Mouse (Mus musculus): ENCODE measurements around the gene Rxfp3.
"Not testable (repeated sequence)": the region's sequence is repeated elsewhere in the genome, so short reads cannot be mapped to it uniquely, and the experiment has no call there.

Gene Rxfp3

GRCm38 (mm10) chr15:11030188-11030587 lies 7.6 kb downstream of the Rxfp3 start:
- no peak for DNase-seq

DNA sequence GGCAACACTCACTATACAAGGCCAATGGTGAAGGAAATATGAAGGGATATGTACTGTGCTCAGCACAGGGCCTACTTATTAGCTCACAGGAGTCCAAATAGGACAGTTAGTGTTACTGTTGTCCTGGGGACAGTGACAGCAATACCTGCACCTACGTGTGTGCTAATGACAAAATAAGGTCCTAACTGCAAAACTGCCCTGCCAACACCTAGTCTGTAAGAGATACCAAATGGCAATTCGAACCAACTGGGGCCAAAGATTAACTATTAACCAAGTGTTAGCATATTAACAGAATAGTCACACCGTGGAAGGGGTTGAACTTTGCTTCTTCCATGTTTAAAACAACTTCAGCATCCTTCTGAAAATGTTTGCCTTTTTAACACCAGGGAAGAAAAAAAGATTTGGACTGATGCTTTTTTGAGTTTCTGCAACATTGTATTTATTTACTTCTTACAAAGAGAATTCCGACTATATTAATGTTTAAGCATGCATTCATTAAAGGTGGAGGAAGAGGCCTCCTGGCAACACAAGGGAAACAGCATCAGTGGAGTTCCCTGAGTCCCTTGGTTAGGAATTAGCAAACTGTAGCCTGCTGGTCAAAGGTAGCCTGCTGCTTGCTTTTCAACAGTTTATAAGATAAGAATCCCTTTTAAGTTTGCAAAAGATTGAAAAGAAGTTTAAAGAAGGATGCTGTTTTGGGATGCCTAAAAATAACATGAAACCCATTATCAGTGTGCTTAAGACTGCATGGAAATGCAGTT lies 10.8 kb downstream of the Rxfp3 start:
- DNase-seq, result no peak

GRCm38 (mm10) chr15:11014931-11015330 lies 22.9 kb downstream of the Rxfp3 start:
- no peak for DNase-seq

DNA sequence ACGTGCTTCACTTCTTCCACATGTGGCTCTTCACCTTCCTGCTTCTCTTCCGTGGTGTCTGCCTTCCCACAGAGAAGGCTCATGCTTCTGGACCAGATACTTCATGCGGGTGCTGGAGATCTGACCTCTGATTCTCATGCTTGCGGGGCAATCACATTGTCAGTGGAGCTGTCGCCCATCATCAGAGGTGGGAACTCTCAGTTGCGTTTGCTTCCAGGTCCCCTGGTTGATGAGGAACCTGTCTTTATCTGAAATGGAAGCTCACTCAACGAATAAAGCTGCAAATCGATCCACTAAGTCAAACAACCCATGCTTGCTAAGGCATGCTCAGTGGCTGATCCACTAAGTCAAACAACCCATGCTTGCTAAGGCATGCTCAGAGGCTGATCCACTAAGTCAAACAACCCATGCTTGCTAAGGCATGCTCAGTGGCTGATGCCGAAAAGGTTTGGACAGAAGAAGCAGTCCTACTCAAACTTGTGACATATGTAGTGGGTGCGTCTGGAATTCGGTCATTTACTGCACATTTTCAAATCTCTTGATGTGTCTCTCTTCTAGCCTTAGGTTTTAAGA lies 26.7 kb downstream of the Rxfp3 start:
- no peak for DNase-seq

DNA sequence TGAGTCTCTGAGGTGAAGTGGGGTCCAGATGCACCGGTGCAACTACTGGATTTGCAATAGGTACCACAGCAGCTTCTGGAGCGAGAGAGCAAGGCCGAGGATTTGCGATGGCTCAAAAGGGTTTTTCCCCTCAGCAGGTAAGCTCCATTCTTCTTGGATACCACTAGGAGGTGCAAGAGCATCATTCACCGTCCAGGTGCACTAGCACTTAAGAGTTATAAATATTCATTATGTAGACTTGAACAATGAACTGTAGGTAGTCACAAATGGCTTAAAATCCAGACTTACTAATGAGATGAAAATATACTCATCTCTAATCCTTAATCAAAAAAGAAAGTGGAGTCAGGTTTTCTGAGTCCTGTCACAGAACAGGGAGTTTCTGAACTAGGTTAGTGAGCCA lies 29.0 kb downstream of the Rxfp3 start:
- DNase-seq, result no peak

DNA sequence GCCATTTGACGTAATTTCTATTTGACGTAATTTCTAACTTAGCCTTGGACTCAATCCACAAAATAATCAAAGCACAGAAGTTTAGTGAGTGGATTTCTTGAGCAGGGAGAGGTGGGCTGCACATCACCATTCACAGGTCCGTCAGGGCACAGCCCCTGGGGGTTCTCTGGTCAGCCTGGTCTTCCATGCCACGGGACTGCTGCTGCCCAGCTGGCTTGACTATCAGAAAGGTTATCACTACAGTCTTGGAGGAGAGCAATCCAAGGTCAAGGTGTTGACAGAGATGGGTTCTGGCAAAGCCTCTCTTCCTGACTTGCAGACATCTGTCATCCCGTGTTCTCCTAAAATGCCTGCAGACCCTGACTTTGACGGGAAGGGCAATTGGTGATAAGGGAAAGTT lies 33.1 kb downstream of the Rxfp3 start:
- DNase-seq, result no peak

GRCm38 (mm10) chr15:11003791-11004190 lies 34.0 kb downstream of the Rxfp3 start:
- no peak for DNase-seq

DNA sequence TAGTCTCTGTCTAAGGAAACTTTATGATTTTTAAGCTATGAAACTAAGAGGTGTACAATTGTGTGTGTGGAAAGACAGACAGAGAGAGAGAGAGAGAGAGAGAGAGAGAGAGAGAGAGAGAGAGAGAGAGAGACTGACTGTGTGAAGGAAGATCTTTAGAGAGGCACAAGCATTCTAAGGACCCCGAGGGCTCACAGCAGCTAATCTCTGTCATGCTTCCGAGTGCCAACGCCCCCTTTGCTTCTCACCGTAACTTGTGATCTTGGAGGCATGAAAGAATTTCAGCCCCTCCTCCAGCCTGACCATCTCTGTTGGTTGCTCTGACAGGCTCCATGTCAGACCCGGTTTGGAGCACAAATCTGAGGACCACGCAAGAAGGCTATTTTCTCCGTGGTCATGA lies 37.4 kb downstream of the Rxfp3 start, which contains the start of gene Slc45a2:
TSS of gene Slc45a2 (plus strand) at position 301 of the 400 bp plus-strand sequence.
- no peak for DNase-seq

DNA sequence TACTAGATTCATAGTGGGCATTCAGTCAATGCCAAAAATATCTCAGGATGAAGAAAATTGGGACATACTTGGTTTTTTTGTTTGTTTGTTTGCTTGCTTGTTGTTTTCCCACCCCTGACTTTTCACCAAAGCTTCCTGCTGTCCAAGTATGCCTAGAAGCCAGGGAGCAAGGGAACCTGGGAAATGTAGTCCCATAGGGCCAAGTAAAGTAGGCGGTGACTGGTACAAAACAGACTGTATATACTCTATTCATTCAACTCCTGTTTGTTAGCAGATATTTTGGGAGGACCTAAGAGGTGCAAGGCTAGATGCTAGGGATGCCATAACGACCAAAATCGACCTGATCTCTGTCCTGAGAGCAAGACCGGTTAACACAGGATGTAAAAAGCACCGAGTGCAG lies 38.0 kb downstream of the Rxfp3 start:
- no peak for DNase-seq

DNA sequence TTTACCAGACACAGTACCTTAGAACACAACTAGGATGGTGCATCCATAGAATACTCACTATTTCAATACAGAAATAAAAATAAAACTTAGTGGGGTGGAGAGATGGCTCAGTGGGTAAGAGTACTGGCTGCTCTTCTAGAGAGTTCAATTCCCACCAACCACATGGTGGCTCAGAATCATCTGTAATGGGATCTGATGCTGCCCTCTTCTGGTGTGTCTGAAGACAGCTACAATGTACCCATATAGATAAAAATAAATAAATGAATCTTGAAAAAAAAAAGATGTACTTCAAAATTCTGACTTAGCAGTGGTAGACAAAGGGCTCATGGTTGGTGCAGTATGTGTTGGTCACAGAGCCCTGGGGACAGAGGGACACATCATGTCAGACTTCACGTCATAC lies 46.2 kb downstream of the Rxfp3 start:
- no peak for DNase-seq

DNA sequence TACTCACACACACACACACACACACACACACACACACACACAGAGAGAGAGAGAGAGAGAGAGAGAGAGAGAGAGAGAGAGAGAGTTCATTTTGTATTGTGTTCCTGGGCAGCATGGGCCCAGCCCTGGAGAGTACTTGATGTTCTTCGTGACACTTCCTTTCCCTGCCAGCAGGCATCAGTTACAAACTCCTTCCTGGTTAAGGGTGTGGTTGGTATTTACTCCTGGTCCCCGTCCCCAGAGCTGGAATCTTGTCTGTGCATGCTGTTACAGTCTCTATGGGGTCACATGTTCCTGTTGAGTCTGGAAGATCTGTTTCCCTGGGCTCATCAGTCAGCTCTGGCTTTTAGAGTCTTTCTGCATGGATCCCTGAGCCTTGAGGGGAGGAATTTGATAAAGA lies 47.4 kb downstream of the Rxfp3 start:
- no peak for DNase-seq

DNA sequence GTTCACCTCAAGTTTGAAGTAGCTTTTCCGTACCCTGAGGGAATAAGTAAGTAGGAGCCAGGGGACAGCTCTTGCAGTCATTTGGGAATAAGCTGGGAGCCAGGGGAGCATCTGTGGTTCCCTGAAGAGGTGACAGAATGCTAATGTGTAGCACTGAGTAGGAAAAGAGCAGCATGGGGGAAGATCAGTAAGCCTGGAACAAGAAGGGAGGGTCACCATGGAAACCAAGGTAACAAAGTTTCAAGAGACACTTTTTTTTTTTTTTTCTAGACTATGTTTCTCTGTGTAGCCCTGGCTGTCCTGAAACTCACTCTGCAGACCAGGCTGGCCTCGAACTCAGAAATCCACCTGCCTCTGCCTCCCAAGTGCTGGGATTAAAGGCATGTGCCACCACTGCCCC lies 51.3 kb downstream of the Rxfp3 start:
- not testable (repeated sequence) for DNase-seq

DNA sequence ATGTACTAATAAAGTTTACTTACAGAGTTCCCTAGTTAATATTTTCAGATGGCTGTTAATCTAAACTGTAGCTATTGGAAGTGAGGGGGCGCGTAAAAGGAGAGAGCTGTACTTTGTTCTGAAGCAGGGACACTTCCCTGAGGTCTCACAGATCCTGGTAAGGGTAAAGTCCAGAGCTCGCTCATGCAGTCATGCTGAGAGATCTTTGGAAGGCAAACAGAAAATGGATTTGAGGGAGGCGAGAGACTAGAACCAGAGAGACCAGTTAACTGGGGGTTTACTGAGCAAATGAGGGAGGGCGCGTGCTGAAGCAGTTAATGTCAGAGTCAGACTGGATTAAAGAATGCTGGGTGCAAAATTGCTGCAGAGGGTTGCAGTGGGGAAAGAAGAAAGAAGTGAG lies 52.0 kb downstream of the Rxfp3 start:
- no peak for DNase-seq

All from thymus, postnatal 4 days (tissue).